Comparison of ENCODE assay signal across 14 mouse cellular contexts in the genomic region with DNA sequence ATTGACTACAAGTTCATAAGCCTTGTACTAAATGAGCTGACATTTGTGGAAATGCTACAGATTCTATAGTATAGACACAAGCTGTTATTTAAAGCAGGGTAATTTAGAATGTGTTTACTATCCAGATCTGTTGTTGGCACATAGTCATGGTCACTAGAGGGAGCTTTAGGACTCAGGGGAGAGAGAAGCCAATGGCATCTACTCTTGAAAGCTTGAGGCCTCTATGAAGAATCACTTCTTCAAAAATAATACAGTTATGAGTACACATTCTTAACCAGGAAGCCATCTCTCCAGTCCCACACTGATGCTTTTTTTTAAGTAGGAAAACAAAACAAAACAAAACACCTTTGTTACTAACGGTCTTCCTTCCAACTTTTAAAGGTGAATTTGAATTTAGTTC. TPM values are rescaled to one million over a fixed set of nuclear protein-coding genes. Genes with fewer than 3 reads are reported as not detected.
A peak's percentile ranks its signal among the peaks of the same experiment; 100 is the strongest.
DNase-seq lines count a peak whose midpoint lies in the region; ATAC-seq and TF ChIP-seq lines count a peak whose summit lies in the region.
"Had no signal": no experiment of that assay in that cellular context is flagged by ENCODE, and none has a peak within 500 bp of the region (broad histone marks: within the 10 kb centered on the region; RNA-seq: fewer than 3 reads in every experiment).

No protein-coding gene starts in this region.

- intact Hi-C loops in gastrocnemius, adult 2 months (cut with DNase I): loop anchor here (1.0 kb wide), 1 partner anchor 142 kb away; no protein-coding TSS in a partner anchor

- no peaks in the 10 kb centered on the region for H3K27me3 ChIP-seq in forebrain, embryonic 15.5 days
- H3K27me3 ChIP-seq: embryonic facial prominence, embryonic 12.5 days; forebrain, embryonic 12.5 days had no signal

- ATAC-seq in forebrain, embryonic 15.5 days (replicated peaks): no peak

- no peak overlapping the region for H3K4me3 ChIP-seq in gastrocnemius, adult 2 months
- no peak overlapping the region for H3K4me3 ChIP-seq in layer of hippocampus, adult 2 months
- H3K4me3 ChIP-seq in forebrain, embryonic 15.5 days: no peak overlapping the region
- H3K4me3 ChIP-seq: embryonic facial prominence, embryonic 12.5 days; forebrain, embryonic 12.5 days; hindbrain, embryonic 10.5 days; myocyte had no signal

- no peak overlapping the region for H3K27ac ChIP-seq in gastrocnemius, adult 2 months
- no peak overlapping the region for H3K27ac ChIP-seq in layer of hippocampus, adult 2 months
- no peak overlapping the region for H3K27ac ChIP-seq in forebrain, embryonic 15.5 days (replicated peaks)
- H3K27ac ChIP-seq: embryonic facial prominence, embryonic 12.5 days; forebrain, embryonic 12.5 days; hindbrain, embryonic 10.5 days had no signal

- no peak overlapping the region for H3K9ac ChIP-seq in forebrain, embryonic 15.5 days (replicated peaks)
- H3K9ac ChIP-seq: embryonic facial prominence, embryonic 12.5 days; forebrain, embryonic 12.5 days had no signal

- no peaks in the 10 kb centered on the region for H3K4me1 ChIP-seq in forebrain, embryonic 15.5 days
- H3K4me1 ChIP-seq: embryonic facial prominence, embryonic 12.5 days; forebrain, embryonic 12.5 days; hindbrain, embryonic 10.5 days had no signal

- TF ChIP-seq CTCF in gastrocnemius, adult 2 months (IDR thresholded peaks at IDR 0.05): peak; percentile 62
- peak; percentile 69 for TF ChIP-seq CTCF in layer of hippocampus, adult 2 months (conservative IDR thresholded peaks at IDR 0.05)

- H3K4me2 ChIP-seq in forebrain, embryonic 15.5 days (replicated peaks): no peak overlapping the region
- H3K4me2 ChIP-seq: embryonic facial prominence, embryonic 12.5 days; forebrain, embryonic 12.5 days had no signal

- no peak for DNase-seq in gastrocnemius, adult 2 months
- no peak for DNase-seq in gastrocnemius, postnatal 4 days (ENCODE audit: low spot score in 2 of 2)
- DNase-seq in layer of hippocampus, adult 2 months (ENCODE audit: low spot score in 2 of 2): no peak
- no peak for DNase-seq in layer of hippocampus, postnatal 36 days
- DNase-seq in 416B (ENCODE audit: low read depth): peak; percentile 27
- peak; percentile 25 for DNase-seq in Muller cell, postnatal 12 days (ENCODE audit: inconsistent ontology term)
- no peak for DNase-seq in left cerebral cortex, adult 18-20 months (ENCODE audit: low spot score in 2 of 2)
- DNase-seq: cerebellum, adult 9-11 months; thymus, adult 2 months had no signal

- 90% methylated on average over 1 of the region's 1 CpGs for WGBS in forebrain, embryonic 15.5 days

- H3K36me3 ChIP-seq in forebrain, embryonic 15.5 days: no peaks in the 10 kb centered on the region
- H3K36me3 ChIP-seq: embryonic facial prominence, embryonic 12.5 days; forebrain, embryonic 12.5 days; hindbrain, embryonic 10.5 days had no signal

- no peaks in the 10 kb centered on the region for H3K9me3 ChIP-seq in forebrain, embryonic 15.5 days
- H3K9me3 ChIP-seq: embryonic facial prominence, embryonic 12.5 days had no signal

RNA-seq across cellular contexts. Expression of a gene that starts 45.5 kb away (rescaled TPM):
- total RNA-seq in gastrocnemius, adult 2 months (2021): 1 to 10 TPM; 2.5 to 3.2 TPM
- 10 to 100 TPM; 20.6 to 22.9 TPM for total RNA-seq in gastrocnemius, postnatal 4 days (2021)
- total RNA-seq in layer of hippocampus, adult 2 months (2021): 10 to 100 TPM; 16.3 to 20.1 TPM
- total RNA-seq in layer of hippocampus, postnatal 36 days (2021): 10 to 100 TPM; 17.3 to 20.1 TPM
- 34.3 and 36.8 TPM in 2 replicates for polyA plus RNA-seq in forebrain, embryonic 15.5 days (2015; fragmentation: Nextera tagmentation; extraction: Ambion mirVana)
- 10 to 100 TPM; 11.0 to 11.6 TPM for total RNA-seq in left cerebral cortex, adult 18-20 months (2021)

Comparison
In these comparisons a context has a peak if more than half of its experiments do, and no peak if none do; other contexts are left out.
1. DNase-seq: peak in 416B (single experiment) and Muller cell, postnatal 12 days (single experiment); none in gastrocnemius, adult 2 months (single experiment), gastrocnemius, postnatal 4 days (0 of 2), layer of hippocampus, adult 2 months (0 of 2), layer of hippocampus, postnatal 36 days (0 of 2) and left cerebral cortex, adult 18-20 months (0 of 2).